Mouse (Mus musculus) embryo, embryonic 11.5 days (tissue): ENCODE results near the gene Pdcd6ip.
"Not testable (repeated sequence)": the region's sequence is repeated elsewhere in the genome, so short reads cannot be mapped to it uniquely, and the experiment has no call there.

Source experiments
- DNase-seq: peaks from one replicate; pipeline ENCODE4 v3.0.0-alpha.2; 2012; ENCODE audit warnings: low read depth, low spot score

Pdcd6ip gene

GRCm38 (mm10) chr9:113701441-113702160 lies 6.5 kb downstream of the Pdcd6ip start:
- DNase-seq, result no peak

- no peak for DNase-seq
Observed at GRCm38 (mm10) chr9:113687461-113687860, 20.6 kb downstream of the Pdcd6ip start.

DNA sequence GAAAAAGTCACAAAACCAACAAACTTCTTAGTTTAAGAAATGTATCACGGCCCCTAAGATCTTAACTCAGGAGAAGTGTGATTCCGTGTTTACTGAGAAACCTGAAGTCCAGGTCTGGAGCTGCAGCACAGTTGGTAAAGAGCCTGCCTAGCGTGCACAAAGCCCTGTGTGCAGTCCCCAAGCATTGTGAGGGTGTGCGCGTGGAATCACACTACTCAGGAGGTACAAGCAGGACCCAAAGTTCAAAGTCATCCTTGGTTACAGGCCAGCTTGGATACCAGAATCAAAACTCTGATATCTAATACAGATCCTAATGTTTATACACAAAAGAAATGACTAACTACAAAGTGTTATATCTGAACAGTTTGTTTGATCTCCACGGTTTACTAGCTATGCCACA lies 34.3 kb downstream of the Pdcd6ip start:
- no peak for DNase-seq

GRCm38 (mm10) chr9:113672352-113672751 lies 35.7 kb downstream of the Pdcd6ip start:
- no peak for DNase-seq

GRCm38 (mm10) chr9:113670857-113671106 lies 37.3 kb downstream of the Pdcd6ip start:
- DNase-seq, result no peak

- no peak for DNase-seq
Observed at GRCm38 (mm10) chr9:113670105-113670856, 37.8 kb downstream of the Pdcd6ip start.

- DNase-seq, result no peak
Observed at GRCm38 (mm10) chr9:113663476-113663875, 44.6 kb downstream of the Pdcd6ip start.

GRCm38 (mm10) chr9:113657837-113658236 lies 50.2 kb downstream of the Pdcd6ip start:
- no peak for DNase-seq

GRCm38 (mm10) chr9:113653571-113653970 lies 54.5 kb downstream of the Pdcd6ip start:
- DNase-seq, result no peak

GRCm38 (mm10) chr9:113650787-113651186 lies 57.3 kb downstream of the Pdcd6ip start:
- DNase-seq, result no peak

- not testable (repeated sequence) for DNase-seq
Observed at GRCm38 (mm10) chr9:113649211-113649610, 58.8 kb downstream of the Pdcd6ip start.

DNA sequence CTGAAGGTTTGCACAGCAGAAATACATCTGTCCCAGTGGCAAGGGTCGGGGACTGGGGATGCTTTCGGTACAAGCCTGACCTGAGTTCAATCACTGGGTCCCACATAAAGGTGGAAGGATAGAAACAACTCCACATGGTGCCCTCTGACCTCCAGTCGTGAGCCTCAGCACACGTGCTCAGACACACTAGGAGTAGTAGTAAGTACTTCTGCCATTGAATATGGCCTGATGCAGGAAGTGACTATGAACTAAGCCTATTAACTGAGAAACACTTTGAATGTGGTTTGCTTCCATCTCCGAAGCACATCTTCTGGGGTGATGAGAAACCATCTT lies 62.3 kb downstream of the Pdcd6ip start:
- DNase-seq, result no peak

DNA sequence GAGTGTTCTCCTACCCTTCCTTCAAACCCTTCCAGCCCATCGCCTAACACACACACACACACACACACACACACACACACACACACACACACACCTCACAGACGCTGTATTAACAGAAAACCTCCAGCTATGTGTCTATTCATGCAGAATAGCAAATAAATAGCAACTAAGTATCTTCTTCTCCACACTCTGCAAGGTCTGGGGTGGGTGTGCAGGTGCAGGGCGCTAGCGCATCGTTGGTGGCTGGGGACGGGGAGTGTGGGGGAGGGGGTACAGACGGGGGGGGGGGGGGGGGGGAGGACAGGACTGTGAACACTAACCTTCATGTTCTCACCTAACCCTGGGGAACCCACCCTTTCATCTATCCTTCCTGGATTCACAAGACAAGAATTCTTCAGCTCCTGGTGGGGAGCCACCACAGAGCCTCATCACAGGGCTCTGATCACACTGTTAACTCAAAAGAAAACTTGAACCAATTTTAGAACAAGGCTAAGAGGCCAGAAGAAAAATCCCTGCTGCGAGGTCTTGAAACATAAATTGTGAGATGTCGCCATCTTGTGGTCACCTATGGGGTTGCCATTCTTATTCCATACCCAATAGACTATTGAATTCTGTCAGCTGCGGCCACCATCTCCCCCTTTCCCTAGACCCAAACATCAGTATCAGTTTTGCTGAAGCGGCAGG lies 62.8 kb downstream of the Pdcd6ip start:
- DNase-seq, result peak; percentile 51

DNA sequence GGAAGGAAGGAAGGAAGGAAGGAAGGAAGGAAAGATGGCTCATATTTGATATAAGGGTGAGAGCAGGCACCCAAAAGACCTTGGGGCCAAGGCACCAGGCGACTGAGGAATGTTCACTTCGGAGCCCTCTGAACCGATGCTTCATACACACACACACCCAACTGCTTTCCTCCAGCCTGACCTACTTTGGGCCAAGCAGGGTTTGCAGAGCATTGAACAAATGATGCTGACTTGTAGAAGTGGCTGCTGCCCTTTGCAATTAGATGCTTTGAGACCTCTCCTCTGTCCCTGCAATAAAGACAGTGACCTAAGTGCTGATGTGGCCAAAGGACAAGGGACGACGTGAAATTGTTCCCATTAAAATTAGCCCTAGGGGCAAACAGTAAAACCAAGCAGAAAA lies 63.4 kb downstream of the Pdcd6ip start:
- DNase-seq, result no peak

DNA sequence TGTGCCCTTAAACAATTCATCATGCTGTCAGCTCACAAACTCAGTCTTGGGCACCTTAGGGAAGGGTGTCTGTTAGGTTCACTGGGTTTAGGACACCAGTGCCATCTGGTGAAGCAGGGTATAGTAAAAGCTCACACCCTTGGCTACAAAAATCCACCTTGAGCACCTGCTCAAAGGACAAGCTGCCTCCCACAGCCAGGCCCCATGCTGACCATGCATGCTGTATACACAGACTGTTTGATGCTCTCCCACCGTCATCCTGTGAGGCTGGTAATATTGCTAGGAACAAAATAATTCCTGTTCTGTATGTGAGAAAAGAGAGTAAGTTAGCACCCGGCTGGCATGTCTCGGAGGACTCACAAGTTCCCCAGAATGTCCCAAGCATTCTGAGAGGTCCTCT lies 64.0 kb downstream of the Pdcd6ip start:
- no peak for DNase-seq

- no peak for DNase-seq
Observed at GRCm38 (mm10) chr9:113643669-113644068, 64.4 kb downstream of the Pdcd6ip start.

DNA sequence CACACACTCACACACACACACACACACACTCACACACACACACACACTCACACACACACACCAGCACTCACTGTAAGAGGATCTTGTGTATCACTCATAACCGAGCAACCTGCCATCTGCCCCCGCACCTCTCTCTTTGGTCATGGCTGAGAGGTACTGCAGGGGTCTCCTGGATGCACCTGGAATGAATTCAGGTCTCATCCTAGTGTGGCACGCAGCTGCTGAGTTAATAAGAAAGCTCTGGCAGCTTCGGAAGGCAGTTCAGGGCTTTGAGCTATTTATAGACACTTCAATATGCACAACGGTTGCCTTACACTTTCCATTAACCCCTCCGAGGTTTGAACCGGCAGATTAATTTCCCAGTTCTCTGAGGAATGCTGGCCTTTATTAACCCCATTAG lies 73.1 kb downstream of the Pdcd6ip start:
- DNase-seq, result no peak

GRCm38 (mm10) chr9:113633168-113633744 lies 74.8 kb downstream of the Pdcd6ip start:
- DNase-seq, result no peak

DNA sequence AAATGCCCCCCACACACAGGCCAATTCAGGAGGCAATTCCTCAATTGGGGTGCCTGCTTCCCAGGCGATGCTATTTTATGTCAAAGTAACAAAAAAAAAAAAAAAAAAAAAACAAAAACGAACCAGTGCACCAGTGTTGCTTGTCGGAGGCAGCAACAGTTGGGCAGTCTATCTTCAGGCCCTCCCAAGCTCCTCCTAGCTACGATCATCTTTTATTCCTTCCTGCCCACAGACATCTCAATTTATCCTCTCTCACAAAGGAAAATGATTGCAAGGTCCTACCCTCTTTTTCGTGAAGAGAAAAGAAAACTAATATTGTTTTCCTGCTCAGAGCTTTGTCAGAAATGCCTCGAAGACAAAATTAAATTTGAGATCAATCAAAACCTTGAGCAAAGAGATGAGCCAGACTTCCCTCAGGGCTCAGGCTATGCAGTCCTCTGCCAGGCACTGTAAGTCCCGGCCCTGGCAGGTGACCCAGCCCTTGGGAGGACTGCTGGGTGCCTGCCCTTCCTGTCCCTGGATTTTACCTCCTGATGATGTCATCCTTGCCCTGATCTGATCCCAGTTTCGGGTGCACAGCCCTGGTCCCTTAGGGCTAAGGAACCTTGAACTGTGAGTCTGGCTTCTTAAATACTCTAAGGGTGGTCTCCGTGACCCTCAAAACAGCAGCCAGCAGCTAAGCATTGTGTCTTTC lies 75.6 kb downstream of the Pdcd6ip start:
- DNase-seq, result no peak

- no peak for DNase-seq
Observed at GRCm38 (mm10) chr9:113629632-113630031, 78.4 kb downstream of the Pdcd6ip start.

GRCm38 (mm10) chr9:113629191-113629590 lies 78.9 kb downstream of the Pdcd6ip start:
- DNase-seq, result no peak

DNA sequence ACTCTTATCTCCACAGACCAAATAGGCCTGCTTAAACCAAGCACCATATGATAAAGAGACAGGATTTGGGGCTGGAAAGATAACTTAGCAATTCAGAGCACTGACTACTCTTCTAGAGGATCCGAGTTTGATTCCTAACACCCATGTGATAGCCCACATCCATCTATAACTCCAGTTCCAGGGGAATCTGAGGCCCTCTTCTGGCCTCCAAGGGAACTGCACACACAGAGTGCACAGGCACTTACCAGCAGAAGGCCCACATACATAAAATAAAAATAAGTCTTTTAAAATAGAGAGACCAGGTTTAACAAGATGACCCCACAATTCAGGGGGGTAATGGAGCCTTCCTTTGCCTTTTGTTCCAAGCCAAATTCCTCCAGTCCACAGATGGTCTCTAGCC lies 79.3 kb downstream of the Pdcd6ip start:
- DNase-seq, result no peak
